Mouse (Mus musculus): ENCODE measurements around the gene Actl10. TPM values are rescaled to one million over a fixed set of nuclear protein-coding genes. Genes with fewer than 3 reads are reported as not detected.

The Actl10 gene
- polyA plus RNA-seq, 1 experiment: 0.16 TPM

GRCm38 (mm10) chr2:154591239-154591638, 39.7 kb downstream of the Actl10 start:
- no peaks in the 10 kb centered on the region for H3K27me3 ChIP-seq (replicated peaks)
- peaks cover 3% of the 10 kb centered on the region for H3K9me3 ChIP-seq
- TF ChIP-seq FLI1 (IDR thresholded peaks at IDR 0.05; ENCODE audit: low read length) (no peak), GATA1 (IDR thresholded peaks at IDR 0.05; ENCODE audit: borderline replicate concordance, low read length) (no peak)
- H3K4me1 ChIP-seq: peaks cover 11% of the 10 kb centered on the region
- peaks cover 97% of the 10 kb centered on the region for H3K36me3 ChIP-seq (replicated peaks; ENCODE audit: low read length)
- H3K4me3 ChIP-seq (replicated peaks): no peak overlapping the region

GRCm38 (mm10) chr2:154593025-154593424, 41.4 kb downstream of the Actl10 start:
- no peak overlapping the region for H3K4me3 ChIP-seq (replicated peaks)
- peaks cover 95% of the 10 kb centered on the region for H3K36me3 ChIP-seq (replicated peaks; ENCODE audit: low read length)
- no peaks in the 10 kb centered on the region for H3K27me3 ChIP-seq (replicated peaks)
- TF ChIP-seq FLI1 (IDR thresholded peaks at IDR 0.05; ENCODE audit: low read length) (no peak), GATA1 (IDR thresholded peaks at IDR 0.05; ENCODE audit: borderline replicate concordance, low read length) (no peak)
- H3K4me1 ChIP-seq: peaks cover 26% of the 10 kb centered on the region
- peaks cover 3% of the 10 kb centered on the region for H3K9me3 ChIP-seq

- peaks cover 3% of the 10 kb centered on the region for H3K9me3 ChIP-seq
- peak overlapping the region; percentile 64 for H3K4me3 ChIP-seq (replicated peaks)
- H3K36me3 ChIP-seq (replicated peaks; ENCODE audit: low read length): peaks cover 90% of the 10 kb centered on the region
- peaks cover 50% of the 10 kb centered on the region for H3K4me1 ChIP-seq
- H3K27me3 ChIP-seq (replicated peaks): no peaks in the 10 kb centered on the region
- TF ChIP-seq FLI1 (IDR thresholded peaks at IDR 0.05; ENCODE audit: low read length): no peak
- TF ChIP-seq GATA1 (IDR thresholded peaks at IDR 0.05; ENCODE audit: borderline replicate concordance, low read length): no peak
These were observed 44.2 kb downstream of the Actl10 start for GRCm38 (mm10) chr2:154595775-154596174.

DNA sequence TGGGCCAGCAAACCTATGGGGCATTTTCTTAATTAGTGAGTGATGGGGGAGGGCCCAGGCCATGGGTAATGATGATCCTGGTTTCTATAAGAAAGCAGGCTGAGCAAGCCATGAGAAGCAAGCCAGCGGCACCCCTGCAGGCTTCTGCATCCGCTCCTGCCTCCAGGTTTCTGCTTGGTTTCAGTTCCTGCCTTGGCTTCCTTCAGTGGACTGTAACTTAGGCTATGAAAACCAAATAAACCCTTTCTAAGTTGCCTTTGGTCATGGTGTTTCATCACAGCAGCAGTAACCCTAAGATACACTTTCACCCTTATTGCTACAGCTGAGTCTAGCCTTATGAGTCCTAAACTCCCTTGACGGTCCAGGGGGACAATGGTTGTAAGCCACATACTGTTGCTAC, 45.8 kb downstream of the Actl10 start:
- Histone ChIP-seq H3K9me3 (peaks cover 3% of the 10 kb centered on the region), H3K27me3 (replicated peaks) (no peaks in the 10 kb centered on the region), H3K4me1 (peaks cover 62% of the 10 kb centered on the region), H3K4me3 (replicated peaks) (no peak overlapping the region), H3K36me3 (replicated peaks; ENCODE audit: low read length) (peaks cover 82% of the 10 kb centered on the region)
- TF ChIP-seq GATA1 (IDR thresholded peaks at IDR 0.05; ENCODE audit: borderline replicate concordance, low read length) (no peak), FLI1 (IDR thresholded peaks at IDR 0.05; ENCODE audit: low read length) (no peak)

DNA sequence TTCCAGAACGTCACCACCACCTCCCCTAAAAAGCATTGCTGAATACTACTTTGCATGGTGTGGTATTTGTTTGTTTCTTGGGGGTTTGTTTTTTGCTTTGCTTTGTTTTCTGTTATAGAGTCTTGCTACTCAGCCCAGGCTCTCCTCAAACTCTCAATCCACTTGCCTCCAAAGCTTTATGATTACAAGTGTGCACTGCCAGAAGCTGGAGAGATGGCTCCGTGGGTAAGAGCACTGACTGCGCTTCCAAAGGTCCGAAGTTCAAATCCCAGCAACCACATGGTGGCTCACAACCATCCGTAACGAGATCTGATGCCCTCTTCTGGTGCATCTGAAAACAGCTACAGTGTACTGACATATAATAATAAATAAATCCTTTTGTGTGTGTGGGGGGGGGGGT, 49.0 kb downstream of the Actl10 start:
- H3K4me3 ChIP-seq (replicated peaks): no peak overlapping the region
- no peak for TF ChIP-seq GATA1 (IDR thresholded peaks at IDR 0.05; ENCODE audit: borderline replicate concordance, low read length)
- TF ChIP-seq FLI1 (IDR thresholded peaks at IDR 0.05; ENCODE audit: low read length): no peak
- H3K4me1 ChIP-seq: peaks cover 79% of the 10 kb centered on the region
- H3K36me3 ChIP-seq (replicated peaks; ENCODE audit: low read length): peaks cover 51% of the 10 kb centered on the region
- H3K9me3 ChIP-seq: no peaks in the 10 kb centered on the region
- H3K27me3 ChIP-seq (replicated peaks): no peaks in the 10 kb centered on the region

DNA sequence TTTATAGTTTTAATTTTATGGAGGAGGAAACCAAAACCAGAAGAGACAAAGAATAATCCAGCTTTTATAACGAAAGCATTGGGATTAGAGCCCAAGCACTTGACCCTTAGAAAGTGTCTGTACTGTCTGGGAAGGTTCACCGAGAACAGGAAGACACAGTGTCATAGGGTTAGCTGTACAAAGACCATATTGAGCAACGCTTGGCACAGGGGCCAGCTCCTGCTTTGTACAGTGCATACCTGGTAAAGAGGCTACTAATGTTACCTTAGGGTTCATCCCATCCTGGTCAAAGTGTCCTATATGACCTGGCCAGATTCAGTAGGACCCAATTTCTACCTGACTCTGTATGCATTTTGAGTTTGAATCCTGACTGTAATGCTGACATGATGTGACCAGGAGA, 49.7 kb downstream of the Actl10 start:
- peaks cover 43% of the 10 kb centered on the region for H3K36me3 ChIP-seq (replicated peaks; ENCODE audit: low read length)
- H3K27me3 ChIP-seq (replicated peaks): no peaks in the 10 kb centered on the region
- H3K4me3 ChIP-seq (replicated peaks): no peak overlapping the region
- TF ChIP-seq FLI1 (IDR thresholded peaks at IDR 0.05; ENCODE audit: low read length): no peak
- no peak for TF ChIP-seq GATA1 (IDR thresholded peaks at IDR 0.05; ENCODE audit: borderline replicate concordance, low read length)
- H3K9me3 ChIP-seq: no peaks in the 10 kb centered on the region
- H3K4me1 ChIP-seq: peaks cover 75% of the 10 kb centered on the region

Other genes with a start within 250 kb of the Actl10 start
- not detected in 2 replicates for gene Bpifb9b, start 244.5 kb upstream of the Actl10 start, polyA plus RNA-seq (2012; ENCODE audit: insufficient read depth, low replicate concordance)
- 0.45 TPM in 1 of 2 replicates, not detected in the other for gene Cdk5rap1, start 178.8 kb upstream of the Actl10 start, polyA plus RNA-seq (2012; ENCODE audit: insufficient read depth, low replicate concordance)
- 1.2 TPM in 1 of 2 replicates, not detected in the other for gene Snta1, start 143.7 kb upstream of the Actl10 start, polyA plus RNA-seq (2012; ENCODE audit: insufficient read depth, low replicate concordance)
- gene Cbfa2t2, start 115.3 kb upstream of the Actl10 start, polyA plus RNA-seq (2012; ENCODE audit: insufficient read depth, low replicate concordance): 1.2 and 3.0 TPM in 2 replicates
- gene 1700003F12Rik, start 4.7 kb upstream of the Actl10 start, polyA plus RNA-seq (2012; ENCODE audit: insufficient read depth, low replicate concordance): 10.8 TPM in 1 of 2 replicates, not detected in the other
- 0.31 TPM in 1 of 2 replicates, not detected in the other for gene Necab3, start 7.1 kb downstream of the Actl10 start, polyA plus RNA-seq (2012; ENCODE audit: insufficient read depth, low replicate concordance)
- 24.2 and 31.3 TPM in 2 replicates for gene E2f1, start 18.1 kb downstream of the Actl10 start, polyA plus RNA-seq (2012; ENCODE audit: insufficient read depth, low replicate concordance)
- 8.5 and 10.5 TPM in 2 replicates for gene Pxmp4, start 51.9 kb downstream of the Actl10 start, polyA plus RNA-seq (2012; ENCODE audit: insufficient read depth, low replicate concordance)
- 4.0 and 4.4 TPM in 2 replicates for gene Zfp341, start 61.5 kb downstream of the Actl10 start, polyA plus RNA-seq (2012; ENCODE audit: insufficient read depth, low replicate concordance)
- gene 4930519P11Rik, start 61.7 kb downstream of the Actl10 start, polyA plus RNA-seq (2012; ENCODE audit: insufficient read depth, low replicate concordance): 1.6 and 14.8 TPM in 2 replicates
- 131 and 221 TPM in 2 replicates for gene Chmp4b, start 99.9 kb downstream of the Actl10 start, polyA plus RNA-seq (2012; ENCODE audit: insufficient read depth, low replicate concordance)
- gene Gm14214, start 218.3 kb downstream of the Actl10 start, polyA plus RNA-seq (2012; ENCODE audit: insufficient read depth, low replicate concordance): not detected in 2 replicates
- gene Raly, start 239.3 kb downstream of the Actl10 start, polyA plus RNA-seq (2012; ENCODE audit: insufficient read depth, low replicate concordance): 378 and 462 TPM in 2 replicates
- gene a, start 239.6 kb downstream of the Actl10 start, polyA plus RNA-seq (2012; ENCODE audit: insufficient read depth, low replicate concordance): 1.6 TPM in 1 of 2 replicates, not detected in the other

All from megakaryocyte, embryonic 14.5 days (primary cell).